Mouse (Mus musculus): Measurements from ENCODE around the gene Gm595. TPM values are rescaled to one million over a fixed set of nuclear protein-coding genes. Genes with fewer than 3 reads are reported as not detected.

Gm595 gene
- polyA plus RNA-seq, 1 experiment from 2014 or later: not detected

- Histone ChIP-seq H3K4me3 (ENCODE audit: low read depth, low read length) (no peak overlapping the region), H3K9ac (ENCODE audit: low read depth, low read length) (no peak overlapping the region), H3K27ac (ENCODE audit: low read depth, low read length) (no peak overlapping the region), H3K4me1 (replicated peaks; ENCODE audit: control insufficient read depth, insufficient read depth, low read length) (no peaks in the 10 kb centered on the region), H3K4me2 (replicated peaks; ENCODE audit: low read depth) (no peak overlapping the region), H3K36me3 (ENCODE audit: control insufficient read depth, insufficient read depth) (no peaks in the 10 kb centered on the region), H3K9me3 (ENCODE audit: control insufficient read depth) (no peaks in the 10 kb centered on the region), H3K27me3 (replicated peaks; ENCODE audit: control insufficient read depth, insufficient read depth, low read length) (no peaks in the 10 kb centered on the region)
- WGBS: 87% methylated on average over 5 of the region's 5 CpGs
- ATAC-seq: no peak
- no peak for TF ChIP-seq CTCF (IDR thresholded peaks at IDR 0.05; ENCODE audit: low read depth)
Measured at GRCm38 (mm10) chrX:48884615-48885014, 7.1 kb upstream of the Gm595 start.

Other genes starting within 250 kb of the Gm595 start
- 0.07 and 0.17 TPM in 2 replicates for gene Gpr119, start 203.2 kb downstream of the Gm595 start, polyA plus RNA-seq (2015; fragmentation: Nextera tagmentation; extraction: Ambion mirVana)
- gene Rbmx2, start 182.7 kb downstream of the Gm595 start, polyA plus RNA-seq (2015; fragmentation: Nextera tagmentation; extraction: Ambion mirVana): 13.4 and 15.1 TPM in 2 replicates

All from intestine, postnatal 0 days (tissue).